Mouse (Mus musculus): ENCODE results near the gene Lsm10.

GRCm38 (mm10) chr4:126132636-126133264 is 36.3 kb downstream of the Lsm10 start:
- TF ChIP-seq CTCF (IDR thresholded peaks at IDR 0.05; ENCODE audit: low read depth), result no peak
- TF ChIP-seq EP300 (IDR thresholded peaks at IDR 0.05; ENCODE audit: low read depth), result no peak
